Mouse (Mus musculus) heart, embryonic 11.5 days (tissue): ENCODE data around the gene Mpo. TPM values are rescaled to one million over a fixed set of nuclear protein-coding genes. Genes with fewer than 3 reads are reported as not detected.
A peak's percentile ranks its signal among the peaks of the same experiment; 100 is the strongest.

Experiments used
- ATAC-seq: fragments of 200-750 bp; cut with Nextera tagmentation; replicated peaks from 2 replicates; pipeline ENCODE4 v1.8.0; 2017; ENCODE audit warnings: moderate library complexity; ENCODE audit not compliant: insufficient number of reproducible peaks, low FRiP score, low TSS enrichment
- H3K27ac ChIP-seq: fragments of 300-500 bp; sonication (generic); 2 replicates; pipeline ENCODE4 v1.5.1; 2014; ENCODE audit warnings: mild to moderate bottlenecking, low read depth, low read length
- H3K27me3 ChIP-seq: fragments of 300-500 bp; sonication (generic); 2 replicates; pipeline ENCODE4 v1.6.1; 2014; ENCODE audit warnings: mild to moderate bottlenecking, low read length, mixed read lengths; ENCODE audit not compliant: control insufficient read depth, insufficient read depth
- H3K36me3 ChIP-seq: fragments of 300-500 bp; sonication (generic); 2 replicates; pipeline ENCODE4 v1.6.1; 2014; ENCODE audit warnings: mild to moderate bottlenecking, low read length, moderate library complexity, mixed read lengths; ENCODE audit not compliant: control insufficient read depth, insufficient read depth
- H3K4me1 ChIP-seq: fragments of 300-500 bp; sonication (generic); 2 replicates; pipeline ENCODE4 v1.6.1; 2014; ENCODE audit warnings: low read length; ENCODE audit not compliant: control insufficient read depth, insufficient read depth
- H3K4me2 ChIP-seq: fragments of 300-500 bp; sonication (generic); 2 replicates; pipeline ENCODE4 v1.6.1; 2014; ENCODE audit warnings: mild to moderate bottlenecking, moderate library complexity
- H3K4me3 ChIP-seq: fragments of 300-500 bp; sonication (generic); 2 replicates; pipeline ENCODE4 v1.5.1; 2014; ENCODE audit warnings: low read depth, low read length
- H3K9ac ChIP-seq: fragments of 300-500 bp; sonication (generic); 2 replicates; pipeline ENCODE4 v1.6.1; 2014; ENCODE audit warnings: mild to moderate bottlenecking, low read depth, low read length, moderate library complexity
- H3K9me3 ChIP-seq: fragments of 300-500 bp; sonication (generic); replicated peaks from 2 replicates; pipeline ENCODE4 v1.6.1; 2016; ENCODE audit warnings: low read length; ENCODE audit not compliant: control insufficient read depth
- WGBS: fragments of 180-500 bp; shearing (Covaris S2); extraction: QIAGEN DNeasy Blood & Tissue Kit; methylation state at CpG from one replicate; pipeline ENCODE4 v1.1.7; 2014; ENCODE audit not compliant: insufficient replicate concordance; 5-methylcytosine and 5-hydroxymethylcytosine counted together
- polyA plus RNA-seq: library from polyadenylated mRNA; unstranded; fragments of >200 nt; fragmentation: Nextera tagmentation; extraction: Ambion mirVana; gene quantifications from 2 replicates; pipeline ENCODE4 v1.2.1, GENCODE M21; 2014

The Mpo gene
- polyA plus RNA-seq, 1 experiment from 2014 or later: 9.4 TPM

GRCm38 (mm10) chr11:87828239-87828900 is 35.0 kb downstream of the Mpo start, which contains the start of gene Lpo:
Gene Lpo (minus strand): TSS chr11:87828289.
- Histone ChIP-seq H3K4me1 (no peaks in the 10 kb centered on the region), H3K27ac (no peak within 1 kb of the TSS), H3K27me3 (peaks cover under 1% of the 10 kb centered on the region; the same call in 1 of the 2 replicates), H3K4me2 (no peak within 1 kb of the TSS), H3K36me3 (no peaks in the 10 kb centered on the region), H3K9me3 (no peaks in the 10 kb centered on the region), H3K4me3 (no peak within 1 kb of the TSS), H3K9ac (no peak within 1 kb of the TSS)
- 70% methylated on average over 10 of the region's 10 CpGs for WGBS
- no peak for ATAC-seq

- H3K4me3 ChIP-seq: no peak overlapping the region
- H3K9ac ChIP-seq: no peak overlapping the region
- H3K36me3 ChIP-seq: no peaks in the 10 kb centered on the region
- no peaks in the 10 kb centered on the region for H3K9me3 ChIP-seq
- peak overlapping the region; percentile 27; the same call in 1 of the 2 replicates for H3K4me2 ChIP-seq
- no peaks in the 10 kb centered on the region for H3K27me3 ChIP-seq
- H3K27ac ChIP-seq: no peak overlapping the region
- peaks cover 10% of the 10 kb centered on the region; the same call in 1 of the 2 replicates for H3K4me1 ChIP-seq
- WGBS: 45% methylated on average over 8 of the region's 8 CpGs
- ATAC-seq: no peak
Measured at GRCm38 (mm10) chr11:87840676-87841075, 47.3 kb downstream of the Mpo start.

GRCm38 (mm10) chr11:87841436-87841835 is 48.1 kb downstream of the Mpo start:
- ATAC-seq: no peak
- H3K4me3 ChIP-seq: no peak overlapping the region
- no peaks in the 10 kb centered on the region for H3K9me3 ChIP-seq
- H3K27me3 ChIP-seq: no peaks in the 10 kb centered on the region
- H3K4me1 ChIP-seq: peaks cover 10% of the 10 kb centered on the region; the same call in 1 of the 2 replicates
- WGBS: 76% methylated on average over 3 of the region's 3 CpGs
- no peak overlapping the region for H3K27ac ChIP-seq
- no peak overlapping the region for H3K4me2 ChIP-seq
- H3K36me3 ChIP-seq: no peaks in the 10 kb centered on the region
- H3K9ac ChIP-seq: no peak overlapping the region

DNA sequence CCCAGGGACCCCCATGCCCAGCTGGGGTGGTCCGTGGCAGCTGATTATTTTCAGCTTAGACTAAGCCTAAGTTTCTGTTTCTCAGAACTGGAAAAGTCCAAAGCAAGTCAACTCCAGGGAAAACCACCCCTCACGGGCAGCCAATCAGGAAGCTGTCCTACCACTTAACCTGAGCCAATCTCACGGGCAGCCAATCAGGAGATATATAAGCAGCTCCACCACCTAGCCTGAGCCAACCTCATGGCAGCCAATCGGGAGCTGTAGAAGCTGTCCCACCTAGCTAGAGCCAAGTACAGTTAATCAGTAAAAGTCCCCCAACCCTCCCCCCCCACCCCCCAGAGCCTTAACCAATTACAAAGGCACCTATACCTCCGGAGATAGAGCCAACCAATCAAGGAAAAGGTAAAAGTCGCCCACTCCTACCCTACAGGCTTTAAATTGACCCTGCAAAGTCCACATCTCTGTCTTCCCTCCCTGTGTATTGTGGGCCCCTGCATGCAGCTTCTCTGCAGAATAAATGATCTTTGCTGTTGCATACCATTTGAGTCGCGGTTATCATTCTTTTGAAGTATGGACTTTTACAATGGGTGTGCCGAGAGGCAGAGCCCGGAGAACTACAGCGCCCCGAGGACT is 53.7 kb downstream of the Mpo start:
- no peaks in the 10 kb centered on the region for H3K9me3 ChIP-seq
- WGBS: 82% methylated on average over 12 of the region's 12 CpGs

GRCm38 (mm10) chr11:87847884-87848283 is 54.5 kb downstream of the Mpo start:
- no peaks in the 10 kb centered on the region for H3K9me3 ChIP-seq
- ATAC-seq: no peak
- no peak overlapping the region for H3K9ac ChIP-seq
- 61% methylated on average over 6 of the region's 6 CpGs for WGBS
- H3K36me3 ChIP-seq: no peaks in the 10 kb centered on the region
- no peak overlapping the region for H3K27ac ChIP-seq
- no peak overlapping the region for H3K4me2 ChIP-seq
- no peaks in the 10 kb centered on the region for H3K4me1 ChIP-seq
- no peaks in the 10 kb centered on the region for H3K27me3 ChIP-seq
- no peak overlapping the region for H3K4me3 ChIP-seq

More for the DNA sequence above, 53.7 kb downstream of the Mpo start:
- Histone ChIP-seq H3K9ac (no peak overlapping the region), H3K4me3 (no peak overlapping the region), H3K4me1 (no peaks in the 10 kb centered on the region), H3K4me2 (no peak overlapping the region), H3K27ac (no peak overlapping the region), H3K36me3 (no peaks in the 10 kb centered on the region), H3K27me3 (no peaks in the 10 kb centered on the region)
- ATAC-seq: no peak

DNA sequence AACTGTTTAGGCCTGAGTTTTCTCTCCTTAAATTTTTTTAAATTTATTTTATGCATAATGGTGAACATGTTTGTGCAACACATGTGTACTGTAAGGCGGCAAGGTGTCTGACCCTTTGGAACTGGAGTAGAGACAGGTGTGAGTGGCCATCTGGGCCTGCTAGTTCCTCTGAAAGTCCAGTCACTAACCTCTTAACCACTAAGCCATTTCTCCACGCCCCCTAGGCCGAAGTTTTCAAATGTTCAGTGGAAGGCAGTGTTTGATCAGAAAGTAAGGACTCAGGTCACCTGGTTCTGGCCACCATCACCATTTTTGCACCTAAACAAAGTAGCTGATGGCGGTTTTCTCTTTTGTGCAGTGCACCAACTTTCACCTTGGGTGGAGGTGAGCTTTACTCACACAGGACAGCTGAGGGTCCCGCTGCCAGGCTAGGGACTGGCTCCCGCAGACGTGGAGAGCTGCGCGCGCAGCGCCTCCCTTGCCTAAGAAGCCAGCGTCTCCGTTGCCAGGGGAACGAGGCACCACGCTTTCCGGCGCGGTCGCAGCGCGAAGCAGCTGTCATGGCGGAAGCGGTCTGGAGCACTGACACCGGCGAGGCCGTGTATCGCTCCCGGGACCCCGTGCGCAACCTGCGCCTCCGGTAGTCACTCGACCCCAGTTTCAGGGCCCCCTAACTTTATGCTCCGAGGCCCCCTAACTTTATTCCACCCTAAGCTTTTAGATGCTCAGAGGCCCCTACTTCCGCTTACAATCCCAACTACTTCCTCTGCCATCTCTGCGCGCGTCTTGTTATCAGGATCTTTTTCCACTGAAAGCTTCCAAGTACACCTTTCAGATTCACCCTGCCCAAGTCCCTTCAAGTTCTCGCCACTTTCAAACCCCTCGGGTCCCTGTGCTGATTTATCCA is 59.6 kb downstream of the Mpo start, which contains the start of gene Mks1:
Gene Mks1, plus strand, starts transcription at position 526 of the 907 bp plus-strand sequence.
- Histone ChIP-seq H3K4me1 (peaks cover 4% of the 10 kb centered on the region; the same call in 1 of the 2 replicates), H3K4me2 (peak within 1 kb of the TSS; percentile 79), H3K4me3 (peak within 1 kb of the TSS; percentile 63), H3K27me3 (no peaks in the 10 kb centered on the region), H3K9me3 (no peaks in the 10 kb centered on the region), H3K9ac (peak within 1 kb of the TSS; percentile 74), H3K36me3 (no peaks in the 10 kb centered on the region), H3K27ac (peak within 1 kb of the TSS; percentile 35; the same call in 1 of the 2 replicates)
- ATAC-seq: peak; percentile 83; the same call in 1 of the 2 replicates
- WGBS: 5% methylated on average over 40 of the region's 40 CpGs

DNA sequence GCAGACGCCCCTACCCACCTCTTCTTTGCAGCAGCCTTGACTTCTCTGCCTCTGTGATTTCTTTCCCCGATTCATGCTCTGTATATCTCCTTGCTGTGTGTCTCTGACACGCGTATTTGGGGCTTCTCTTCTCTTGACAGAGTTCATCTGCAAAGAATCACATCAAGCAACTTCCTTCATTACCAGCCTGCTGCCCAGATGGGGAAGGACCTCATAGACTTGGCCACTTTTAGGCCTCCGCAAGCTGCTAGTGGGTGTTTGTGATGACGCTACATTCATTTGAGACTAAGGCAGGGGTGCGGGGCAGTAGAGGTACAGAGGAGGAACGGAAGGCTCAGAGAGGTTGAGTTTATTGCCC is 60.2 kb downstream of the Mpo start:
- Histone ChIP-seq H3K4me1 (peaks cover 4% of the 10 kb centered on the region; the same call in 1 of the 2 replicates), H3K9ac (peak overlapping the region; percentile 74), H3K9me3 (no peaks in the 10 kb centered on the region), H3K4me3 (peak overlapping the region; percentile 63), H3K4me2 (peak overlapping the region; percentile 79), H3K27me3 (no peaks in the 10 kb centered on the region), H3K27ac (peak overlapping the region; percentile 35; the same call in 1 of the 2 replicates), H3K36me3 (no peaks in the 10 kb centered on the region)
- 39% methylated on average over 8 of the region's 8 CpGs for WGBS
- ATAC-seq: no peak
